Mouse (Mus musculus) urinary bladder, postnatal 4 days (tissue): ENCODE results near the gene Chst10.

Experiments used
- DNase-seq, 2 experiments: peaks; one replicate each; pipeline ENCODE4 v3.0.0; 2021 to 2022; ENCODE audit warnings: low spot score in 2 of 2

Gene Chst10

DNA sequence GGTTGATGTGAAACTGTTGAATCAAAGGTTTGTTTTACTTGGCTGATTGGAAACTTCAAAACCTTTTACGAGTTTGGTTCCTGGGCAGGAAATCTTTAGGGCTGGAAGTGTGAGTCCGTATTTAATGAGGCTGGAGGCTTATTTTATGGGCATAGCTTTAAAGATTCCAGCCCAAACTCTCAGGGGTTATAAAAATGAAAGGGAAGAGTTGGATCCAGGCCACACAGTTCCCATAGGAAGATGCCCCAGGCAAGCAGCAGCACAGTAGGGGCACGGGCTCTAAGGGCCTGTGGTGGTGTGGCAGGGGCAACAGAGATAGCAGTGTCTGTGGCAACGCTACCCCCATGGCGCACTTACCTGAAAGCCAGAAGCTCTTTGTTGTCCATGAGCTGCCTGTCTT, 31.7 kb downstream of the Chst10 start:
- DNase-seq = no peak

DNA sequence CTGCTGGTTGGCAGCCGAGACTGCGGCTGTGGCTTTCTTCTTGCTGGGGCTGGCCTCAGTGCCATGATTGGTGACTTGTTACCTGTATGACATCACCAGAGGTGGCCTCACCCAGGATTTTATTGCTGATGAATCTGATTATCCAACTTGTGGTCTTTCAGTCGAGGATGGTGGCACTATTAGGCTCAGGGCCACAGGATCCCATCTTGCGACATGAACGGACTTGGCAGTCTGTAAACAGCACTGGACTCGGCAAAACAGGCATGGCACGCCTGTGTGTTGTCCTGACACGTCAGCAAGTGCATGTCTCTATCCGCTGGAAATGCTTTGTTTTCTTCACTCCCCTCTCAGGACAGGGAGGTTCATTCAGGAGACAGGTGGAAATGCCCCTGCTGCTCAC, 33.6 kb downstream of the Chst10 start:
- no peak for DNase-seq

DNA sequence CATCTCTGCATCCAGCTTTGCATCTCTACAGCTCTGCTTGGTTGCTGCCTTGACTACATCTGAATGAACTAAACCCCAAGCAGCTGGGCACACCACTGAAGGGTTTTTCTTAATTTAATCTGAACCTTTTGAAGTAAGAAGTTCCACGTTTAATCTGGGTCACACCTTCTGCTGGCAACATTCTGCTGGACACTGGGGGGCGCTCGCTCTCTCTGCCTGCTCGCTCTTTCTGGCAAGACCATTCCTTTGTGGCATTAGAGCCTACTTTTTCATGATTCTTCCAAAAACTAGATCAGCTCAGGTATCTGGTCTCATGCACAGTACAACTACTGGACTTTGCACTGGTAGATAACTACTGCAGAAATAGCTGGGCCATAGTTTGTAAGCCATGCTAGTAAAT, 35.7 kb downstream of the Chst10 start:
- DNase-seq = no peak

DNA sequence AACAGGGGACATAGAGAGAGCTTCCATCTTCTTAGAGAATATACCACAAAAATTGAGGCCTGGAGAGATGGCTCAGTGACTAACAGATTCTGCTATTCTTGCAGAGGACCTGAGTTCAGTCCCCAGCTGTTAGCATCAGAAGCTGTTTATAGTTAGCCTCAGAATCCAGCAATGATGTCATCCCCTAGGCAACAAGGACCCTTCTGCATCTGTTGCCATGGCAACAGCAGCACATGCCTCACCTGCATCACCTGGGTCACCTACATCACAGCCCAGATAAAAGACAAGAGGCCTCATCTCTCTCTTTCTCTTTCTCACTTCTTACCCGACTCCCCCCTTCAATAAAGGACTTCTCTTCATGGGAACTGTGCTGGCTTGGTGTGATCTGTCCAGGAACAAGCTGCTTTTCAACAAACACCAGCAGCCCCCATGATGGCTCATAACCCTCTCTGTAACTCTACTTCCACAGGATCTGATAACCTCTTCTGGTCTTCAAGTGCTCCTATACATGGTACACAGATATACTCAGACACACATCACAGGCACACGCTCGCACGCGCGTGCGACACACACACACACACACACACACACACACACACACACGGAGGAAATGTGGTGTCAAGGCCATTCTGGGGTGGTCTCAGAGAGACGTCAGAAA, 37.0 kb downstream of the Chst10 start:
- DNase-seq = no peak

DNA sequence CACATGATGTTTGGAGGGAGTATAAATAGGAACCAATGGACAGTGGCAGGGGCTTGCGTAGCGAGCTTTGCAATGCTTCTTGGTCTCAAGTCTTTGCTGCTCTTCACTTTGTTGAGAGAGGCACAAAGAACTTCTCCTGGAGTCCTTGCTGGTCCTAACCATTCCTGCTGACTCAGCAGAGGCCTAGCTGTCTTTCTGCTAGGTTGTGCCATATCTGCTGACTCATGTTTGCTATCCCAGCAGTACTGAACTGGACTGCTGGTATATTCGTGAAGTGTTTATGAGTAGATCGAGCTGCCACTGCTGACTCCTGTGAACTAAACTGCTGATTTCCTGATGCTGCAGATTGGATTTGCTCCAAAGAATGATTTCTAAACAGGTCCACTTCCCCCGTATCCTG, 37.8 kb downstream of the Chst10 start:
- no peak for DNase-seq

DNA sequence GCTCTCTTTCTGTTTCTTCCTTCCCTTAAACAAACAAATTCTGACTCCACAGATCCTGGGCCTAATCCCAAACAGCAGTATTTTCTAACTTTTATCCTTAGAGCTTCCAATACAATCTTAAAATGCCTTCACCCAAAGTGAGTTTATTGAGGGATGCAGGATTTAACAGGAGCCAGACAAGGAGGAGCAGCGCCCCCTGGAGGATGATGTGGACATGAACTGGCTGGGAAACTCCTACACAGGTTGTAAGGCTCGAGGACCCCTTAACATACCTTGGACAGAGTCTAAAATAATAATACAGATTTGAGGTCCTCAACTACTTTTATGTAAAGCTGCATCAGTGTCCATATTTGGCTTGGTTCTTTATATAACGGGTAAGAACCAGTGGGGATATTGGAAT, 41.8 kb downstream of the Chst10 start:
- no peak for DNase-seq

DNA sequence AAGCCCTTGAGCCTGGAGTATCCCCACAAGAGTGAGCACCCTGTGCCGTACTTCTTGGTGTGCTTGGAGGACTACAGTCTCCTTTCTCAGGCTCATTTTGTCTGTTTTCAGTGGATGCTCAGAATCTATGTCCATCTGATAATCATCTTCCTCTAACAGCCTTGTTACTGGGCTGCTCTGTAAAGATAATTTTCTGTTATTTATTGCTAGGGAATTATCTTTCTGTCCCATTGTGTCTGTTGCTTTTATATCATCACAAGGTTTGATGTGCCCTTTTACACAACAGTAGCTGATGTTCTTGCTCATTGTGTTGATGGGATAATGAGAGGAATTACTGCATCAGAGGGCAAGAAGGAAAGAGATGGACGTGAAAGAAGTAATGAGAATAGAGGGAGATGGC, 45.7 kb downstream of the Chst10 start:
- no peak for DNase-seq

DNA sequence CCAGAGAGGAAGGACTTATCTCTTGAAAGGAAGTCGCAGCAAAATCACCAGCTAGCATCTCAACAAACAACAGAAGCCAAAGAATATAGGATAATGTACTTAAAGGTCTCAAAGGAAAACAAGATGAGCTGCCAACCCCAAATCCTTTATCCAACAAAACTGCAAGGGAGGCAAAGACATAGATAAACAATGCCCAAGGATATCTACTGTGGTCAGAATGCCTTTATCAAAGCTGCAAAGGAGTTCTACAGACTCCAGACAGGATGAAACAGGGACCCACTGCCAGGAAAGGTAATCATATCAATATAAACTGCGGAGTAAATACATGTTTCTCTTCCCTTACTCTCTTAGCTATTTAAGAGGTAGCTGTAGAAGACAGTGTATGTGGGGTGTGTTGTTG, 47.3 kb downstream of the Chst10 start:
- DNase-seq = no peak

DNA sequence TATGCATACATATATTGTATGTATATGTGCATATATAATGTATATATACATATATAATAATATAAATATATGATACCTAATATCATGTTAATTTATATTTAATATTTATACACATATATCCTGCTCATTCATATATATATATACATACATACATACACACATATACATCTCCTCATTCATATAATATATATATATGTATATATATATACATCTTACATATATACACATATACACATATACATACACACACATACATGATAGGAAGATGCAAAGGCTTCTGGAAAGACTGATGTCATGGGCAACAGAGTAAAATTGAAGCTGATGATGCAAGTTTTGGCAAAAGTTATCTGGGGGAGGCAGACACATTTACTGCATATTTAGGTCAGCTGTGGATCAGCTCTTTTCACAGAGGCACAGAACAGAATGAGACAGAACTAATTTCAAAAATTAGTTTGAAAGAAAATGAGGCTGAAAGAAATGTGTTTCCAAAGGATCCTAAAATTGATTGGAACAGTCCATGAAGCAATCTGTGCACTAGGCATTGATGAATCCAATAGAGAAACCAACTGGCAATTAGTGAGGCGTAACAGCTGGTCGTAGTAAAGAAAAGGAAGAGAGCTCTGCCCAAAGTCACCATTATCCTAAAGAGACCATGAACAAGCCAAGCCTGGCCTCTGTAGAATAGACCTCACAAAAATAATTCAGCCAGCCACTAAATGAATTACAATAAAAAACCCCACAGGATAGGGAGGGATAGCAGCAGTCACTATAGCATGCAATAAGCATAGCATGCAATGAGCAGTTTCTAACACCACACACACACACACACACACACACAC, 49.3 kb downstream of the Chst10 start:
- DNase-seq = no peak

DNA sequence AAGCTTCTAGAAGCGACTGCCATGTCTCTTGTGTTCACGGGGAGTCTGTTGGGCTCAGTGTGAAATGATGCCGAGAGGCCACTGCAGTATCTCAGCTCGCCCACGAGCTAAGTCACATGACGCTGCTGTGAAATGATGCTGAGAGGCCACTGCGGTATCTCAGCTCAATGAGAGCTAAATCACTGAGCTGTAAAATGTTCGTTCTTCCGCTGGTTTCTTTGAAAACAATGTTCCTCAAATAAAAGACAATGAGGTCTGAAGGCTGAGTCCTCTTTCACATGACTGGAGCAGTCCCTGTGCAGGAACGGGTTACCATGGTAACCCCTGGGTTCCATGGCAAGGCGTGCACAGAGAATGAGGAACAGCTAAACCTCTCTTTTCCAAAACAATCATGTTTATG, 50.0 kb downstream of the Chst10 start:
- no peak for DNase-seq

DNA sequence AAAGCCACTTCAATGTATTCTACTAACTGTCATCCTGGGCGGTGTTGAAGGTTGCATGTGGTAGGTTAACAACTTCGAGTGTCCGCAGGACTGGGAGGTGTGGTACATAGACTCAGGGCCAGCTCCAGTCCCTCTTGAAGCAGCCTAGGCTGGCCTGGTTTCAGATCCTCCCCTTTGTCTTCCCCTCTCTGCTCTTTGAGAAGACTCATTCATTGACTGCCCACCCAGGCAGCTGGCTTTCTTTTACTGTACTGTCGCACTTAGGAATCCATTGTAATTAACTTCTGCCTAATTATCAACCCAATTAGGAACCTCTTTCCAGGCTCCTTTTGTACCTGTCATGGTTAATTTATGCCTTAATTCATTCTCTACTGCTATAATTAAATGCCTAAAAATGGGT, 54.7 kb downstream of the Chst10 start:
- peak in 1 of 2 experiments; percentile 47 for DNase-seq

DNA sequence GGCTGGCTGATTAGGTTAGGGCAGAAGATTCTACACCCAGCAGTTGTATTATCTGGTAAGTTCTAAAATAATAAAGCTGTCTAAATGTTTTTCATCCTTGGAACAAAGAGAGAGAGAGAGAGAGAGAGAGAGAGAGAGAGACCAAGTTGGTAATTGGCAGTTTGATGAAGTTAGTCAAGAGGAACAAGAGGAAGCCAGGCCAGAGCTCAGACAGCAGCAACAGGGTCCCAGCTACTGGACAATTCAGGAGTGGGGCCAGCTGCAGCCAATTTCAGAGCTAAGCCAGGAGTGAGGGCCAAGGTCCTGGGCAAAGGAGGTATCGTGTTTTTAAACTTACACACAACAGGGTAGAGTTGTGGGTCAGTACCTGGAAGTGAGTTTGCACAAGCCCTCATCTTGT, 55.1 kb downstream of the Chst10 start:
- DNase-seq = peak in 1 of 2 experiments; percentile 47

DNA sequence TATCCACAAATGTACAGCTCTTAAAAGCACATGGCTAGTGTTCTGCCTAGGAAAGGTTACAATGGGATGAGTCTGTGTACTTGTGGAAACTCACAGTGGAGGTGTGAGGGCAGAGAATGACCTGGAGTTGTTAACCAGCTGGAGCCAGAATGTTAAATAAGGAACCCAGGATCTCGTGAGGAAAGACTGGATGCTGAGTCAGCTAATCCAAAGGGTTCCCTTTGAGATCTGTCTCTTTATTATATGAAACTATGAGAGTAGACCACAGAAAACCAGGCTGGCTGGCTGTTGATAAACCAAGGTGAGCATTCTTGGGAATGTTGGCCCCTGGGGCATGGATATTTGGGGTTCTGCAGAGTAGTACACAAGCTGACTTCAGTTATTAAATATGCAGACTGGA, 58.0 kb downstream of the Chst10 start:
- peak in 1 of 2 experiments; percentile 5 for DNase-seq

DNA sequence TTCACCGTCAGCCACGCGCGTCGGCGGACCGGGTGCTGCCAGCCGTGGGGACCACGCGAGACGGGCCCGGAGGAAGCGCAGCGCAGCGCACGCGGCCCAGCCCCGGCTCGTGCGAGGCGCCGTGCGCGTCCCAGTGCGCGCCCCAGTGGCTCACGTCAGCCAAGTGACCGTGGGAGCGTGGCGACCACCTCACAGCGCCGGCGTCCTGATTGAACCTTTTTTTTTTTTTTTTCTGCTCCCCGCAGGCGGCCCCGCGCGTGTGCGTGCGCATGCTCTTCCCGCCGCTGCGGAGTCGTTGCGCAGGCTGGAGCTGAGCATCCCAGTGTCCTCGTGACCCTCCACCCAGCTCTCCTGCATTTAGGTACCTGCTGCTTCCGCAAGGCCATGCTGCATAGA, 61.5 kb downstream of the Chst10 start, which contains the start of gene Lonrf2:
Gene Lonrf2 (minus strand): TSS at position 235 of the 396 bp plus-strand sequence.
- DNase-seq = no peak

DNA sequence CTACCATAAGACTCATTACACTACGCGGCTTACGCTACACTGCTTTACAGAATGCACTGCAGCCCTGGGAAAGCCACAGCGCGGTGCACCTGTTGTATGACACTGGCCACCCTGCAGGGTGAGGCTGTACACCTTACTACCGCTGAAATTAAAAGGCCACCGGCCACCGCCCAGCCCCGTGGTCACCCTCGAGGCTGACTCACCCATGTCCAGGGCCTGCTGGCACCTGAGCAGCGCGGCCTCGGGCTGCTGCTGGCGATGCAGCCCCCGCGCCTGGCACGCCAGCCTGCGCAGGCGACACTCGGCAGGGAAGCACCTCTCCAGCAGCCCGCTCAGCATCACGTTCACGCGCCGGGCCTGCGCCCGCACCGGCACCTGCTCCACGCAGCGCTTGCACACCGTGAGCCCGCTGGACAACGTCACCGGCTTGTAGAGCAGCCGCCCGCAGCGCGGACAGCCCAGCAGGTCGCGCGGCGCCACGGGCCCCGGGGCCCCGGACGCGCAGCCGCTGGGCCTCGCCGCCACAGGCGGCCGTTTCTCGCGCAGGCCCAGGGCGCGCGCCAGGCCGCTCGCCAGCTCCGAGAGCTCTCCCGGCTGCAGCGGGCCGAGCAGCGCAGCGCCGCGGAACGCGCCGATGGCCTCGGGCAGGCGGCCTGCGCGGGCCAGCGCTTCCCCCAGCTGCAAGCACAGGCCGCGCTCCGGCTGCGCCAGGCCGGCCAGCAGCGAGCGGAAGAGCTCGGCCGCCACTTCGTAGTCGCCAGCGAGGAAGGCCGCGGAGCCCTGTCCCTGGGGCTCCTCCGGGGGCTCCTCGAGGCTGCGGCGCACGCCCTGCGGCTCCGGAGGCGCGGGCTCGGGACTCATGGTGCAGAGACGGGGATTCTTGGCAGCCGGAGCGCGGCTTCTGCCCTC, 62.1 kb downstream of the Chst10 start:
- DNase-seq = peak in 1 of 2 experiments; percentile 27

DNA sequence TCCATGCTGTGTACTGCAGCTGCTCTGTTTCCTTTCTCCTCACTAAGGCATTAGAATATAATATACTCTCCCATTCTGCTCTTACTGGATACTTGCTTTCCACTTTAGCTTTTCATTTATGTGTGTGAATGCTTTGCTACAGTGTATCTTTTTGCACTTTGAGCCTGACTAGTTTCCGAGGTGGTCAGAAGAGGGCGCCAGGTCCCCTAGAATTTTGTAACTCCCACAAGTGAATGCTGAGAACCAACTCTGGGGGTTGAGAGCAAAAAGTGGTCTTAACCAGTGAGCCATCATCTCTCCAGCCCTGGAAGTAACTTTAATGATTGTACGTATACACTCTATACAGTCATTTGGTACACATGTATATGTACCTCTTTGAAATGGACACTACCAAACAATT, 63.1 kb downstream of the Chst10 start:
- no peak for DNase-seq

DNA sequence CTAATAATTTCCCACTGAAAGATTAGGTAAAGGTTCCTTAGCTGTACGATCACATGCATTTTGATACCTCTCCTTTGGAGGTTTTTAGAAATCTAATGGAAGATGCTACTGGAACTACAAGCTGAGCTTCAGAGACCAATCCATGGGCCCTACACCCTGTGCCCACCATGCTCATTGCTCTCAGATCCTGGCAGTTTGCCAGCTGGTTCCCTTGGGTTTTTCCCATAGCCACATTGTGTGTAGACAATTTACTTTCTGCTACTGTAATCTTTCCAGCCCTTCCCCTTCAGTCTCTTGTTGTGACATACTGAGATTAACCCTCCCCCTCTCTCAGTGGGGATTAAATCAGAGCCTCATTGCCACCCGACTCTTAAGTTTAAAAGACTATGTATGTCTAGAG, 73.0 kb downstream of the Chst10 start:
- no peak for DNase-seq

DNA sequence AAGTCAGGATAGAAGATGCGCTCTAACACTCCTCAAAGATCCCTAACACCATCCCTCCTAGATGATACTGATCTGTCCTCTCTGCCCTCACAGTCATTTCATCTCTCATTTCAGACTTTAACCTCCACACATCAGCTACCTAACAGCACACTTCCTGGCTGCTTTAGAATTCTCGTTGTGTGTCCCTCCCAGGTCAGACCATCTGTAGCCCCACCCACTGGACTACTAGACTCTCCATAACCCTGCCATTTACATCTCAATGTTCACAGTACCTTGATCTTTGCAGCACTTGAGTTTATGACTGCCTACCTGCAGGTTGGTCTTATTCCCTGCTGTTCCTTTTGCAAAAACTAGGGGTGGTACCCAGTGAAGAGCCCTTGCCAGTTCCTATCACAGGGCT, 74.1 kb downstream of the Chst10 start:
- DNase-seq = no peak

DNA sequence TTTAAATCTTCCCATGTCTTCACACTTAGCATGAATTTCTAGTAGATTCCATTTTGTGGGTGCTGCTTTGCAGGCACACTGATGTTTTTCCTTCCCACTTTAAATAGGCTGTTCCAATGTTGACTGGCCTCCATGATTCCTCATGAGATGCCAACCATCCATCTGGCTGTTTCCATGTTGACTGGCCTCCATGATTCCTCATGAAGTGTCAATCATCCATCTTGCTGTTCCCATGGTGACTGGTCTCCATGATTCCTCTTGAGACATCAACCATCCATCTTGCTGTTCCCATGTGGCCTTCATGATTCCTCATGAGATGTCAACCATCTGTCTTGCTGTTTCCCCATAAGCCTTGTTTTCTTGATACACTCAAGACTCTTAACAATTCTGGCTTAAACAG, 78.3 kb downstream of the Chst10 start:
- no peak for DNase-seq

DNA sequence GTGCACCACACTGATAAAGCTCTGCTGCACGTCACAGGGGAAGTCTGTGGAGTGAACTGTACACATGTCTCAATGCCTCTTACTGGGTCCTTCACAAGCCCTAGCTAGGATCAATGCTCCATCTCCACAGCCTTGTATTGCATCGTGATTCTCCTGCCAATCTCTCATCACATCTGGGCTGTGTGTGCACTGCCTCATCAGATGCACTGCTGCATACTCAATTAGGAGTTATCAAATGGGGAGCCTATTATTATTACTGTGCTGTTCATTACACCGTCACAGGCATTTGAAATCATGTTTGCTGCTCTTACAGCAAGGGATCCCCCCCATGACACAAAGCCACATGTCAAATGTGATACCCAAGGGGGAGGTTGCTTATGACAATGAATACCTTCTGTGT, 80.3 kb downstream of the Chst10 start:
- DNase-seq = no peak

DNA sequence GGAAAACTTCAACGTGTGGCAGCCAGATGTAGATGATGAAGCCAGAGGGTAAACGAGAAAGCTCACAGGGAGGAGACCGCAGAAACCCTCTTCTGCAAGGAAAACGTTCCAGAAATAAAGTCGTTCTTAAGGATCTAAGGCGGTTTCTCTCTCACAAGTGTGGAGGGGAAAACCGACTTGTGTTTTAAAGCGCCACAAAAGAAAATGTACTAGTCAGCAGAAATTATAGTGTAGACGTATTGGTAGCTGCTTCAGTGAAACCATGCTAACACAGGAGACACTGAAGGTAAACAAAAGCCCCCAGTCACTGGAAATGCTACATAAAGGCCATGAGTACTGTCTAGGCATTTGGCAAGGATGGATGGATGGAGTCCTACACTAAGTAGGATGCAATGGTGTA, 80.7 kb downstream of the Chst10 start:
- no peak for DNase-seq

DNA sequence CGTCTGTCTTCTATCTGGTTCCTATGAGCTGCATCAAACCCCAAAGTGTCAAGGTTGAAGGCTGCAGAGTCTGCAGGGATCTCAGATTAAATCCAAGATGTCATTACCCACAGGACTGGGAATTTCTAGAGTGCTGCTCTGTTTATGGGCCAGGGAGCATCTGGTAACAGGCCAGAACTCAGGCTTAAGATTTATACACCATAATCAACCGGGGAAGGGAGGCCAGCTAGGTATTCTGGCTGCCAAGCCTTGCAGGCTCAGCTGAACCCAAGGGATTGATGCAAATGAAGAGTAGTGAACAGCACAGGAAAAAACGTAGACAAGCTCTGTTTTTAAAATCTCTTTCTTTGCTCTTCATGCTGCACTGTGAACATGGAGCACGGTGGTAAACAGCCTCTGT, 81.7 kb downstream of the Chst10 start:
- DNase-seq = no peak
